Mouse (Mus musculus): ENCODE results near the gene Pdss1. TPM values are rescaled to one million over a fixed set of nuclear protein-coding genes. Genes with fewer than 3 reads are reported as not detected.

Pdss1 gene
- total RNA-seq, 1 experiment = 30.4 TPM

GRCm38 (mm10) chr2:22933556-22933955 lies 38.2 kb downstream of the Pdss1 start:
- no peaks in the 10 kb centered on the region for H3K9me3 ChIP-seq (ENCODE audit: control insufficient read depth, insufficient read depth, low read depth, low read length)
- no peak overlapping the region for H3K4me3 ChIP-seq (ENCODE audit: insufficient read depth in 1 of 2, low read depth in 1 of 2, low read length in 2 of 2, poor library complexity in 1 of 2, severe bottlenecking in 1 of 2)
- in situ Hi-C loops (cut with MboI; ENCODE audit: low sequenced_read_pairs in 2 of 2, unreplicated experiment in 2 of 2) = no loop called here
- H3K4me1 ChIP-seq (ENCODE audit: control insufficient read depth in 2 of 2, insufficient read depth in 2 of 2, low read length in 2 of 2, poor library complexity in 1 of 2) = no peaks in the 10 kb centered on the region
- no peak overlapping the region for H3K27ac ChIP-seq (ENCODE audit: insufficient read depth, low read depth, low read length, poor library complexity, severe bottlenecking)
- peaks cover 8% of the 10 kb centered on the region for H3K36me3 ChIP-seq (ENCODE audit: control insufficient read depth, insufficient read depth, low read length, poor library complexity, severe bottlenecking)
- TF ChIP-seq ZNF384 (IDR thresholded peaks at IDR 0.05; ENCODE audit: low read depth, low read length) (no peak), HCFC1 (IDR thresholded peaks at IDR 0.05; ENCODE audit: borderline replicate concordance, insufficient read depth, low read length) (no peak), MAFK (IDR thresholded peaks at IDR 0.05; ENCODE audit: insufficient read depth, low read depth, low read length) (peak; percentile 65; the same call in 1 of the 2 replicates), CHD2 (IDR thresholded peaks at IDR 0.05; ENCODE audit: low read depth, low read length) (no peak), ZC3H11A (IDR thresholded peaks at IDR 0.05; ENCODE audit: borderline replicate concordance, low read depth, low read length) (no peak)
- no peak for DNase-seq (ENCODE audit: low read depth, low spot score)
- no peak overlapping the region for H3K9ac ChIP-seq (ENCODE audit: insufficient read depth, low read depth, low read length, poor library complexity, severe bottlenecking)

GRCm38 (mm10) chr2:22949956-22950355 lies 54.6 kb downstream of the Pdss1 start:
- Histone ChIP-seq H3K9me3 (ENCODE audit: control insufficient read depth, insufficient read depth, low read depth, low read length) (no peaks in the 10 kb centered on the region), H3K9ac (ENCODE audit: insufficient read depth, low read depth, low read length, poor library complexity, severe bottlenecking) (no peak overlapping the region), H3K4me3 (ENCODE audit: insufficient read depth in 1 of 2, low read depth in 1 of 2, low read length in 2 of 2, poor library complexity in 1 of 2, severe bottlenecking in 1 of 2) (no peak overlapping the region), H3K27ac (ENCODE audit: insufficient read depth, low read depth, low read length, poor library complexity, severe bottlenecking) (no peak overlapping the region), H3K36me3 (ENCODE audit: control insufficient read depth, insufficient read depth, low read length, poor library complexity, severe bottlenecking) (no peaks in the 10 kb centered on the region), H3K4me1 (ENCODE audit: control insufficient read depth in 2 of 2, insufficient read depth in 2 of 2, low read length in 2 of 2, poor library complexity in 1 of 2) (no peaks in the 10 kb centered on the region)
- TF ChIP-seq HCFC1 (IDR thresholded peaks at IDR 0.05; ENCODE audit: borderline replicate concordance, insufficient read depth, low read length) (no peak), ZC3H11A (IDR thresholded peaks at IDR 0.05; ENCODE audit: borderline replicate concordance, low read depth, low read length) (no peak), ZNF384 (IDR thresholded peaks at IDR 0.05; ENCODE audit: low read depth, low read length) (no peak), MAFK (IDR thresholded peaks at IDR 0.05; ENCODE audit: insufficient read depth, low read depth, low read length) (no peak), CHD2 (IDR thresholded peaks at IDR 0.05; ENCODE audit: low read depth, low read length) (no peak)
- DNase-seq (ENCODE audit: low read depth, low spot score) = no peak
- in situ Hi-C loops (cut with MboI; ENCODE audit: low sequenced_read_pairs in 2 of 2, unreplicated experiment in 2 of 2) = no loop called here

- Histone ChIP-seq H3K9me3 (ENCODE audit: control insufficient read depth, insufficient read depth, low read depth, low read length) (no peaks in the 10 kb centered on the region), H3K4me3 (ENCODE audit: insufficient read depth in 1 of 2, low read depth in 1 of 2, low read length in 2 of 2, poor library complexity in 1 of 2, severe bottlenecking in 1 of 2) (no peak overlapping the region), H3K4me1 (ENCODE audit: control insufficient read depth in 2 of 2, insufficient read depth in 2 of 2, low read length in 2 of 2, poor library complexity in 1 of 2) (no peaks in the 10 kb centered on the region), H3K9ac (ENCODE audit: insufficient read depth, low read depth, low read length, poor library complexity, severe bottlenecking) (no peak overlapping the region), H3K27ac (ENCODE audit: insufficient read depth, low read depth, low read length, poor library complexity, severe bottlenecking) (no peak overlapping the region), H3K36me3 (ENCODE audit: control insufficient read depth, insufficient read depth, low read length, poor library complexity, severe bottlenecking) (no peaks in the 10 kb centered on the region)
- TF ChIP-seq ZC3H11A (IDR thresholded peaks at IDR 0.05; ENCODE audit: borderline replicate concordance, low read depth, low read length) (no peak), MAFK (IDR thresholded peaks at IDR 0.05; ENCODE audit: insufficient read depth, low read depth, low read length) (no peak), ZNF384 (IDR thresholded peaks at IDR 0.05; ENCODE audit: low read depth, low read length) (no peak)
- in situ Hi-C loops (cut with MboI; ENCODE audit: low sequenced_read_pairs in 2 of 2, unreplicated experiment in 2 of 2) = no loop called here
- no peak for DNase-seq (ENCODE audit: low read depth, low spot score)
These were observed 59.0 kb downstream of the Pdss1 start for GRCm38 (mm10) chr2:22954278-22954677.

GRCm38 (mm10) chr2:22955914-22956313 lies 60.6 kb downstream of the Pdss1 start:
- Histone ChIP-seq H3K27ac (ENCODE audit: insufficient read depth, low read depth, low read length, poor library complexity, severe bottlenecking) (no peak overlapping the region), H3K9me3 (ENCODE audit: control insufficient read depth, insufficient read depth, low read depth, low read length) (no peaks in the 10 kb centered on the region), H3K4me3 (ENCODE audit: insufficient read depth in 1 of 2, low read depth in 1 of 2, low read length in 2 of 2, poor library complexity in 1 of 2, severe bottlenecking in 1 of 2) (no peak overlapping the region), H3K36me3 (ENCODE audit: control insufficient read depth, insufficient read depth, low read length, poor library complexity, severe bottlenecking) (no peaks in the 10 kb centered on the region), H3K9ac (ENCODE audit: insufficient read depth, low read depth, low read length, poor library complexity, severe bottlenecking) (no peak overlapping the region), H3K4me1 (ENCODE audit: control insufficient read depth in 2 of 2, insufficient read depth in 2 of 2, low read length in 2 of 2, poor library complexity in 1 of 2) (no peaks in the 10 kb centered on the region)
- DNase-seq (ENCODE audit: low read depth, low spot score) = no peak
- in situ Hi-C loops (cut with MboI; ENCODE audit: low sequenced_read_pairs in 2 of 2, unreplicated experiment in 2 of 2) = no loop called here
- TF ChIP-seq ZC3H11A (IDR thresholded peaks at IDR 0.05; ENCODE audit: borderline replicate concordance, low read depth, low read length) (no peak), ZNF384 (IDR thresholded peaks at IDR 0.05; ENCODE audit: low read depth, low read length) (no peak), MAFK (IDR thresholded peaks at IDR 0.05; ENCODE audit: insufficient read depth, low read depth, low read length) (no peak), HCFC1 (IDR thresholded peaks at IDR 0.05; ENCODE audit: borderline replicate concordance, insufficient read depth, low read length) (no peak), CHD2 (IDR thresholded peaks at IDR 0.05; ENCODE audit: low read depth, low read length) (no peak)

GRCm38 (mm10) chr2:22957415-22957814 lies 62.1 kb downstream of the Pdss1 start:
- Histone ChIP-seq H3K27ac (ENCODE audit: insufficient read depth, low read depth, low read length, poor library complexity, severe bottlenecking) (no peak overlapping the region), H3K4me1 (ENCODE audit: control insufficient read depth in 2 of 2, insufficient read depth in 2 of 2, low read length in 2 of 2, poor library complexity in 1 of 2) (no peaks in the 10 kb centered on the region), H3K36me3 (ENCODE audit: control insufficient read depth, insufficient read depth, low read length, poor library complexity, severe bottlenecking) (no peaks in the 10 kb centered on the region), H3K4me3 (ENCODE audit: insufficient read depth in 1 of 2, low read depth in 1 of 2, low read length in 2 of 2, poor library complexity in 1 of 2, severe bottlenecking in 1 of 2) (no peak overlapping the region), H3K9ac (ENCODE audit: insufficient read depth, low read depth, low read length, poor library complexity, severe bottlenecking) (no peak overlapping the region), H3K9me3 (ENCODE audit: control insufficient read depth, insufficient read depth, low read depth, low read length) (no peaks in the 10 kb centered on the region)
- TF ChIP-seq MAFK (IDR thresholded peaks at IDR 0.05; ENCODE audit: insufficient read depth, low read depth, low read length) (no peak), HCFC1 (IDR thresholded peaks at IDR 0.05; ENCODE audit: borderline replicate concordance, insufficient read depth, low read length) (no peak), ZC3H11A (IDR thresholded peaks at IDR 0.05; ENCODE audit: borderline replicate concordance, low read depth, low read length) (no peak), ZNF384 (IDR thresholded peaks at IDR 0.05; ENCODE audit: low read depth, low read length) (no peak), CHD2 (IDR thresholded peaks at IDR 0.05; ENCODE audit: low read depth, low read length) (no peak)
- in situ Hi-C loops (cut with MboI; ENCODE audit: low sequenced_read_pairs in 2 of 2, unreplicated experiment in 2 of 2) = no loop called here
- peak; percentile 26 for DNase-seq (ENCODE audit: low read depth, low spot score)
